Mouse (Mus musculus) MEL (cell line): ENCODE measurements around the gene Slc1a3. TPM values are rescaled to one million over a fixed set of nuclear protein-coding genes. Genes with fewer than 3 reads are reported as not detected.

Experiments used
- DNase-seq: peaks from one replicate; pipeline ENCODE4 v3.0.0; 2011; ENCODE audit warnings: low read depth, low spot score
- H3K27ac ChIP-seq: 2 replicates; pipeline ENCODE4 v1.5.1; 2012; ENCODE audit warnings: low read depth, mild to moderate bottlenecking, control low read depth, low read length, moderate library complexity; ENCODE audit not compliant: control insufficient read depth
- H3K27me3 ChIP-seq, 2 experiments: fragments of 150-350 bp in 1 of 2; sonication (generic) in 1 of 2; 2 replicates each; pipeline ENCODE4 v1.6.1; 2012; ENCODE audit warnings: low read length in 2 of 2, mild to moderate bottlenecking in 2 of 2, improper control_type of control experiment in 1 of 2, moderate library complexity in 1 of 2; ENCODE audit not compliant: insufficient read depth in 2 of 2, control insufficient read depth in 1 of 2
- H3K36me3 ChIP-seq, 2 experiments: 2 replicates each; pipeline ENCODE4 v1.6.1; 2012 to 2014; ENCODE audit warnings: low read length in 2 of 2, improper control_type of control experiment in 1 of 2, inconsistent platforms in 1 of 2, mild to moderate bottlenecking in 1 of 2; ENCODE audit not compliant: insufficient read depth in 2 of 2, control insufficient read depth in 1 of 2
- H3K4me1 ChIP-seq, 2 experiments: fragments of 150-350 bp in 1 of 2; sonication (generic) in 1 of 2; 2 replicates each; pipeline ENCODE4 v1.6.1; 2012; ENCODE audit warnings: low read length in 2 of 2, improper control_type of control experiment in 1 of 2, mild to moderate bottlenecking in 1 of 2; ENCODE audit not compliant: insufficient read depth in 2 of 2, control insufficient read depth in 1 of 2
- H3K4me3 ChIP-seq, 2 experiments: fragments of 150-350 bp in 1 of 2; sonication (generic) in 1 of 2; 2 replicates each; pipeline ENCODE4 v1.5.1; 2012; ENCODE audit warnings: low read depth in 2 of 2, low read length in 2 of 2, mild to moderate bottlenecking in 2 of 2, moderate library complexity in 2 of 2, control low read depth in 1 of 2, improper control_type of control experiment in 1 of 2; ENCODE audit not compliant: control insufficient read depth in 1 of 2, insufficient read depth in 1 of 2
- H3K79me2 ChIP-seq: 2 replicates; pipeline ENCODE4 v1.6.1; 2012; ENCODE audit warnings: mild to moderate bottlenecking, low read length, moderate library complexity; ENCODE audit not compliant: control insufficient read depth, poor library complexity, insufficient read depth
- H3K9ac ChIP-seq: 2 replicates; pipeline ENCODE4 v1.6.1; 2012; ENCODE audit warnings: low read depth, mild to moderate bottlenecking, control low read depth, low read length, moderate library complexity; ENCODE audit not compliant: control insufficient read depth, poor library complexity, severe bottlenecking
- H3K9me3 ChIP-seq: fragments of 150-350 bp; sonication (generic); replicated peaks from 2 replicates; pipeline ENCODE4 v1.6.1; 2012; ENCODE audit warnings: mild to moderate bottlenecking, low read length, improper control_type of control experiment, moderate library complexity; ENCODE audit not compliant: insufficient read depth
- BHLHE40 ChIP-seq: IDR thresholded peaks from 2 replicates; pipeline ENCODE4 v1.6.1; 2012; ENCODE audit warnings: low read depth, mild to moderate bottlenecking, inconsistent platforms, low read length, improper control_type of control experiment, borderline replicate concordance
- CHD1 ChIP-seq: IDR thresholded peaks from 2 replicates; pipeline ENCODE4 v1.6.1; 2012; ENCODE audit warnings: low read depth, mild to moderate bottlenecking, inconsistent platforms, low read length, improper control_type of control experiment
- CHD2 ChIP-seq: IDR thresholded peaks from 2 replicates; pipeline ENCODE4 v1.6.1; 2011; ENCODE audit warnings: low read length, improper control_type of control experiment
- CTCF ChIP-seq, 3 experiments: IDR thresholded peaks in 2 of 3; conservative IDR thresholded peaks in 1 of 3; 2 replicates each; pipeline ENCODE4 v1.5.1; 2011 to 2012; ENCODE audit warnings: low read length in 3 of 3, low read depth in 2 of 3, mild to moderate bottlenecking in 2 of 3, improper control_type of control experiment in 1 of 3, inconsistent platforms in 1 of 3, mixed read lengths in 1 of 3, moderate library complexity in 1 of 3; ENCODE audit not compliant: control insufficient read depth in 1 of 3, insufficient read depth in 1 of 3, poor library complexity in 1 of 3, severe bottlenecking in 1 of 3
- ELF1 ChIP-seq: IDR thresholded peaks from 2 replicates; pipeline ENCODE4 v1.6.1; 2014; ENCODE audit warnings: low read depth, mild to moderate bottlenecking, inconsistent platforms, low read length, improper control_type of control experiment, moderate library complexity
- EP300 ChIP-seq, 2 experiments: IDR thresholded peaks; 2 replicates each; pipeline ENCODE4 v1.6.1; 2011; ENCODE audit warnings: improper control_type of control experiment in 2 of 2, low read length in 2 of 2, low read depth in 1 of 2, mild to moderate bottlenecking in 1 of 2
- GABPA ChIP-seq: IDR thresholded peaks from 2 replicates; pipeline ENCODE4 v1.6.1; 2012; ENCODE audit warnings: low read depth, mild to moderate bottlenecking, inconsistent platforms, low read length, improper control_type of control experiment, moderate library complexity
- GATA1 ChIP-seq: IDR thresholded peaks from 2 replicates; pipeline ENCODE4 v1.6.1; 2011; ENCODE audit warnings: low read depth, low read length, improper control_type of control experiment
- HCFC1 ChIP-seq: IDR thresholded peaks from 2 replicates; pipeline ENCODE4 v1.6.1; 2012; ENCODE audit warnings: low read depth, mild to moderate bottlenecking, inconsistent platforms, low read length, improper control_type of control experiment, moderate library complexity
- JUND ChIP-seq: IDR thresholded peaks from 2 replicates; pipeline ENCODE4 v1.6.1; 2011; ENCODE audit warnings: low read depth, mild to moderate bottlenecking, improper control_type of control experiment, low read length
- KAT2A ChIP-seq: conservative IDR thresholded peaks from 2 replicates; pipeline ENCODE4 v1.6.1; 2012; ENCODE audit warnings: low read depth, low read length, improper control_type of control experiment, inconsistent platforms
- MAFK ChIP-seq: IDR thresholded peaks from 2 replicates; pipeline ENCODE4 v1.6.1; 2011; ENCODE audit warnings: low read depth, mild to moderate bottlenecking, low read length, improper control_type of control experiment, borderline replicate concordance
- MXI1 ChIP-seq: IDR thresholded peaks from 2 replicates; pipeline ENCODE4 v1.6.1; 2011; ENCODE audit warnings: mild to moderate bottlenecking, low read depth, low read length, improper control_type of control experiment
- MYB ChIP-seq: IDR thresholded peaks from 2 replicates; pipeline ENCODE4 v1.6.1; 2011; ENCODE audit warnings: mild to moderate bottlenecking, low read depth, low read length, improper control_type of control experiment
- MYC ChIP-seq: IDR thresholded peaks from 2 replicates; pipeline ENCODE4 v1.6.1; 2011; ENCODE audit warnings: low read depth, mild to moderate bottlenecking, low read length, improper control_type of control experiment, moderate library complexity
- NELFE ChIP-seq: IDR thresholded peaks from 2 replicates; pipeline ENCODE4 v1.6.1; 2011; ENCODE audit warnings: low read depth, low read length, improper control_type of control experiment
- NRF1 ChIP-seq: IDR thresholded peaks from 2 replicates; pipeline ENCODE4 v1.6.1; 2014; ENCODE audit warnings: low read depth, mild to moderate bottlenecking, inconsistent platforms, low read length, improper control_type of control experiment, moderate library complexity; ENCODE audit not compliant: poor library complexity, insufficient read depth, severe bottlenecking
- POLR2A ChIP-seq, 2 experiments: IDR thresholded peaks; 2 replicates each; pipeline ENCODE4 v1.6.1; 2011 to 2012; ENCODE audit warnings: low read length in 2 of 2, mild to moderate bottlenecking in 2 of 2, control low read depth in 1 of 2, improper control_type of control experiment in 1 of 2, low read depth in 1 of 2, moderate library complexity in 1 of 2; ENCODE audit not compliant: control insufficient read depth in 1 of 2, insufficient read depth in 1 of 2, poor library complexity in 1 of 2
- POLR2AphosphoS2 ChIP-seq: IDR thresholded peaks from 2 replicates; pipeline ENCODE4 v1.6.1; 2011; ENCODE audit warnings: low read length, improper control_type of control experiment
- POLR2AphosphoS5 ChIP-seq: IDR thresholded peaks from 2 replicates; pipeline ENCODE4 v1.6.1; 2012; ENCODE audit warnings: low read depth, borderline replicate concordance, mild to moderate bottlenecking, inconsistent platforms, low read length, moderate library complexity, mixed read lengths
- RAD21 ChIP-seq: IDR thresholded peaks from 2 replicates; pipeline ENCODE4 v1.6.1; 2011; ENCODE audit warnings: mild to moderate bottlenecking, low read depth, low read length, improper control_type of control experiment
- RCOR1 ChIP-seq: IDR thresholded peaks from 2 replicates; pipeline ENCODE4 v1.6.1; 2012; ENCODE audit warnings: low read depth, mild to moderate bottlenecking, inconsistent platforms, low read length, improper control_type of control experiment
- SIN3A ChIP-seq: IDR thresholded peaks from 2 replicates; pipeline ENCODE4 v1.6.1; 2012; ENCODE audit warnings: low read length, improper control_type of control experiment, inconsistent platforms
- SMC3 ChIP-seq: IDR thresholded peaks from 2 replicates; pipeline ENCODE4 v1.6.1; 2011; ENCODE audit warnings: low read depth, low read length, improper control_type of control experiment
- TAL1 ChIP-seq: IDR thresholded peaks from 2 replicates; pipeline ENCODE4 v1.6.1; 2012; ENCODE audit warnings: mild to moderate bottlenecking, inconsistent platforms, low read length, moderate library complexity, mixed read lengths
- TBP ChIP-seq: IDR thresholded peaks from 2 replicates; pipeline ENCODE4 v1.8.0; 2011; ENCODE audit warnings: low read depth, low read length, improper control_type of control experiment
- TCF12 ChIP-seq: IDR thresholded peaks from 2 replicates; pipeline ENCODE4 v1.6.1; 2014; ENCODE audit warnings: low read depth, mild to moderate bottlenecking, inconsistent platforms, low read length, improper control_type of control experiment, moderate library complexity
- UBTF ChIP-seq: IDR thresholded peaks from 2 replicates; pipeline ENCODE4 v1.6.1; 2012; ENCODE audit warnings: low read depth, mild to moderate bottlenecking, inconsistent platforms, low read length, improper control_type of control experiment, moderate library complexity, borderline replicate concordance; ENCODE audit not compliant: insufficient read depth
- USF2 ChIP-seq, 2 experiments: IDR thresholded peaks; 2 replicates each; pipeline ENCODE4 v1.6.1; 2011 to 2012; ENCODE audit warnings: improper control_type of control experiment in 2 of 2, low read length in 2 of 2, borderline replicate concordance in 1 of 2, inconsistent platforms in 1 of 2, low read depth in 1 of 2, mild to moderate bottlenecking in 1 of 2; ENCODE audit not compliant: insufficient read depth in 1 of 2
- ZC3H11A ChIP-seq: IDR thresholded peaks from 2 replicates; pipeline ENCODE4 v1.6.1; 2012; ENCODE audit warnings: low read depth, mild to moderate bottlenecking, inconsistent platforms, low read length, improper control_type of control experiment
- ZMIZ1 ChIP-seq: IDR thresholded peaks from 2 replicates; pipeline ENCODE4 v1.6.1; 2012; ENCODE audit warnings: low read depth, mild to moderate bottlenecking, inconsistent platforms, low read length, improper control_type of control experiment, moderate library complexity
- ZNF384 ChIP-seq: IDR thresholded peaks from 2 replicates; pipeline ENCODE4 v1.6.1; 2012; ENCODE audit warnings: low read depth, mild to moderate bottlenecking, inconsistent platforms, low read length, improper control_type of control experiment
- polyA plus RNA-seq, 2 experiments: library from polyadenylated mRNA; stranded (reverse) in 1 of 2; unstranded in 1 of 2; fragments of >175 nt in 1 of 2; fragments of >200 nt in 1 of 2; gene quantifications; 2 replicates each; pipeline versions ENCODE4 v1.2.1 to v1.2.4; 2012; ENCODE audit warnings: low replicate concordance in 2 of 2, low read depth in 1 of 2; ENCODE audit not compliant: insufficient read length in 2 of 2, insufficient read depth in 1 of 2, missing spikeins in 1 of 2
- total RNA-seq: library from RNA; depleted of rRNA; stranded (reverse); fragments of 300-350 nt; gene quantifications from 2 replicates; pipeline ENCODE4 v1.2.3, GENCODE M21; 2012

Slc1a3 gene
- total and polyA plus RNA-seq, 3 experiments, result not detected

- TF ChIP-seq CHD2, result no peak
- no peak for TF ChIP-seq POLR2A (IDR thresholded peaks at IDR 0.05; ENCODE audit: control insufficient read depth in 1 of 2, insufficient read depth in 1 of 2, low read depth in 1 of 2, low read length in 2 of 2, poor library complexity in 1 of 2)
- TF ChIP-seq NRF1, result no peak
- peak; percentile 86 to 94 (median 88) for TF ChIP-seq CTCF (IDR thresholded peaks at IDR 0.05 in 2 of 3, conservative IDR thresholded peaks at IDR 0.05 in 1 of 3; ENCODE audit: control insufficient read depth in 1 of 3, insufficient read depth in 1 of 3, low read depth in 2 of 3, low read length in 3 of 3, poor library complexity in 1 of 3, severe bottlenecking in 1 of 3)
- no peak for TF ChIP-seq USF2 (IDR thresholded peaks at IDR 0.05; ENCODE audit: borderline replicate concordance in 1 of 2, insufficient read depth in 1 of 2, low read depth in 1 of 2, low read length in 2 of 2)
- TF ChIP-seq UBTF, result no peak
- TF ChIP-seq POLR2AphosphoS2, result no peak
- TF ChIP-seq ZMIZ1, result no peak
- no peak for TF ChIP-seq TCF12
- no peak for TF ChIP-seq CHD1
These were observed 115.3 kb downstream of the Slc1a3 start (continued) for GRCm38 (mm10) chr15:8595226-8595625.

- Histone ChIP-seq H3K79me2 (no peaks in the 10 kb centered on the region), H3K4me3 (peak overlapping the region; percentile 14 to 45; a peak in 3 of 4 replicates)
- peak; percentile 91 for DNase-seq
- TF ChIP-seq CHD2, result no peak
- TF ChIP-seq ZC3H11A, result peak; percentile 90
- TF ChIP-seq MXI1, result no peak
- no peak for TF ChIP-seq KAT2A
- no peak for TF ChIP-seq RCOR1
- peak; percentile 81 to 97 (median 96) for TF ChIP-seq CTCF (IDR thresholded peaks at IDR 0.05 in 2 of 3, conservative IDR thresholded peaks at IDR 0.05 in 1 of 3; ENCODE audit: control insufficient read depth in 1 of 3, insufficient read depth in 1 of 3, low read depth in 2 of 3, low read length in 3 of 3, poor library complexity in 1 of 3, severe bottlenecking in 1 of 3)
- 0 out of 2 replicates have a peak, but pooled peaks have one; percentile 2 for TF ChIP-seq SIN3A
- TF ChIP-seq UBTF, result 0 out of 2 replicates have a peak, but pooled peaks have one; percentile 34
- TF ChIP-seq TAL1, result no peak
- TF ChIP-seq POLR2AphosphoS5, result no peak
- no peak for TF ChIP-seq GABPA
- TF ChIP-seq NRF1, result no peak
- no peak for TF ChIP-seq MYB
- no peak for TF ChIP-seq MYC
- peak; percentile 95 for TF ChIP-seq RAD21
- TF ChIP-seq USF2 (IDR thresholded peaks at IDR 0.05; ENCODE audit: borderline replicate concordance in 1 of 2, insufficient read depth in 1 of 2, low read depth in 1 of 2, low read length in 2 of 2), result no peak
- TF ChIP-seq HCFC1, result no peak
- no peak for TF ChIP-seq EP300 (IDR thresholded peaks at IDR 0.05; ENCODE audit: low read depth in 1 of 2, low read length in 2 of 2)
- no peak for TF ChIP-seq ZNF384
- no peak; the same call in 1 of the 2 replicates for TF ChIP-seq JUND
- no peak for TF ChIP-seq BHLHE40
- no peak for TF ChIP-seq POLR2A (IDR thresholded peaks at IDR 0.05; ENCODE audit: control insufficient read depth in 1 of 2, insufficient read depth in 1 of 2, low read depth in 1 of 2, low read length in 2 of 2, poor library complexity in 1 of 2)
- TF ChIP-seq ELF1, result peak; percentile 28; the same call in 1 of the 2 replicates
- no peak for TF ChIP-seq NELFE
- no peak for TF ChIP-seq GATA1
- peak; percentile 98 for TF ChIP-seq SMC3
- no peak for TF ChIP-seq MAFK
- TF ChIP-seq CHD1, result no peak
- TF ChIP-seq TBP, result no peak
- no peak for TF ChIP-seq TCF12
These were observed 121.0 kb downstream of the Slc1a3 start for GRCm38 (mm10) chr15:8589503-8590116.

More at GRCm38 (mm10) chr15:8589503-8590116, 121.0 kb downstream of the Slc1a3 start:
- Histone ChIP-seq H3K36me3 (peaks cover 0 to under 1% of the 10 kb centered on the region in 2 experiments; a peak in 1 of 4 replicates), H3K9me3 (no peaks in the 10 kb centered on the region), H3K4me1 (peaks cover 0 to 4% of the 10 kb centered on the region in 2 experiments; a peak in 1 of 4 replicates), H3K27me3 (no peaks in the 10 kb centered on the region), H3K27ac (no peak overlapping the region), H3K9ac (no peak overlapping the region)
